Mouse (Mus musculus): ENCODE data around the gene Igfbp2. TPM values are rescaled to one million over a fixed set of nuclear protein-coding genes. Genes with fewer than 3 reads are reported as not detected.

The Igfbp2 gene
- polyA plus RNA-seq, 1 experiment from 2014 or later = 473 TPM

DNA sequence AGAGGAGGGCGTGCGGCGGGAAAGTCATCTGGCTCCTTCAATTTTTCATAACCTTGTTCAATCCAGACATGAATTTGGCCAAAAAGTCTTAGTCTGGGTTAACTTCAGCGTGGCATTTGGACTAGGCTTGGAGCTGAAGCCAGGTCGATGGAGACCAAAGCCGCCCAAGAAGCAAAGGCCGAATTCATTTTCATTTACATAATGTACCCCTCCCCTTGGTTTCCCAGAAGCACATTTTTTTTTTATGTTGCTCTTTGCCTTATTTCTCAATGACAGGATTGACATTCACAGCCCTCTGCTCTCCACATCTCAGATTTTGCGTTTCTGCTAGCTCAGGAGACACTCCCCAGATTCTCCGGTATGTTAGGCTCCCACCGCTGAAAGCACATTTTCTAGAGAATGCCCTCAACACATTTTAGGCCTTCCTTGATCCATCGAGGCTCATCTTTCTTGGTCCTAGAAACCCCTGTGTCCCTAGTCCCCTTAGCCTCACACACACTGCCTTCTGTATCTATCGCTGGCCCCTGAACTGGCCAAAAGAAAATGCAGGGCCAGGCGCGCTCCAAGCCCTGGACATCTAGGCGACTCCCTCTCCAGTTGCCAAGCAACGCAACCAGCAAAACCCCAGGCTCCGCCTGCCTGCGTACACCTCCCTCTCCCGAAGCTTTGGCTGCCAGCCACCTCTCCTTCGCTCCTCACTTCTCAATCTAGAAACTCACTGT lies 46.5 kb downstream of the Igfbp2 start:
- peak overlapping the region; percentile 66 for H3K9ac ChIP-seq
- peak; percentile 51 for ATAC-seq (ENCODE audit: low FRiP score)
- H3K4me1 ChIP-seq (replicated peaks; ENCODE audit: control insufficient read depth, insufficient read depth, low read length) = peaks cover 46% of the 10 kb centered on the region
- peak; percentile 86 for DNase-seq (ENCODE audit: low spot score)
- H3K27me3 ChIP-seq (ENCODE audit: control insufficient read depth, insufficient read depth, low read length) = peaks cover 28% of the 10 kb centered on the region; the same call in 1 of the 2 replicates
- under 1% methylated on average over 20 of the region's 20 CpGs for WGBS
- H3K36me3 ChIP-seq (replicated peaks; ENCODE audit: control insufficient read depth, insufficient read depth) = no peaks in the 10 kb centered on the region
- peak overlapping the region; percentile 84 for H3K27ac ChIP-seq
- H3K4me2 ChIP-seq (replicated peaks) = peak overlapping the region; percentile 96
- H3K4me3 ChIP-seq (replicated peaks; ENCODE audit: low read length) = peak overlapping the region; percentile 52
- no peaks in the 10 kb centered on the region for H3K9me3 ChIP-seq (ENCODE audit: control insufficient read depth, low read length)

DNA sequence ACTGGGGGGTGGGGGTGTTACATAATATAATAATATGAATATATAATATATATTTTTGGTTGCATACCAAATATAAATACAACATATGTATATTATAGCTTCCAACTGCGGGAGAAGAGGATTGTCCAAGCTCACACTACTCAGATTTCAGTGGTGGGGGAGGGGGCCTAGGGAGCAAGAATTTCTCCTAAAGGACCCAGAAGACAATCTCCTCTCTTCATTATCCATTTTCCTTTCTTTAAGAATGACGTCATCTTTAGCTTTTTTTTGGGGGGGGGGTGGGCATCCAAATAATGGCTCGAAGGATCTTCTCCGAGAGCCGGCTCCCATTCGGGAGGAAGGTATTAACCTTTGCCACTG lies 47.0 kb downstream of the Igfbp2 start:
- under 1% methylated on average over 6 of the region's 6 CpGs for WGBS
- DNase-seq (ENCODE audit: low spot score) = no peak
- Histone ChIP-seq H3K27ac (peak overlapping the region; percentile 84), H3K9me3 (ENCODE audit: control insufficient read depth, low read length) (no peaks in the 10 kb centered on the region), H3K27me3 (ENCODE audit: control insufficient read depth, insufficient read depth, low read length) (peaks cover 28% of the 10 kb centered on the region; the same call in 1 of the 2 replicates), H3K4me1 (replicated peaks; ENCODE audit: control insufficient read depth, insufficient read depth, low read length) (peaks cover 48% of the 10 kb centered on the region), H3K4me2 (replicated peaks) (peak overlapping the region; percentile 96), H3K4me3 (replicated peaks; ENCODE audit: low read length) (peak overlapping the region; percentile 52), H3K9ac (peak overlapping the region; percentile 66), H3K36me3 (replicated peaks; ENCODE audit: control insufficient read depth, insufficient read depth) (no peaks in the 10 kb centered on the region)
- ATAC-seq (ENCODE audit: low FRiP score) = peak; percentile 25; the same call in 1 of the 2 replicates

DNA sequence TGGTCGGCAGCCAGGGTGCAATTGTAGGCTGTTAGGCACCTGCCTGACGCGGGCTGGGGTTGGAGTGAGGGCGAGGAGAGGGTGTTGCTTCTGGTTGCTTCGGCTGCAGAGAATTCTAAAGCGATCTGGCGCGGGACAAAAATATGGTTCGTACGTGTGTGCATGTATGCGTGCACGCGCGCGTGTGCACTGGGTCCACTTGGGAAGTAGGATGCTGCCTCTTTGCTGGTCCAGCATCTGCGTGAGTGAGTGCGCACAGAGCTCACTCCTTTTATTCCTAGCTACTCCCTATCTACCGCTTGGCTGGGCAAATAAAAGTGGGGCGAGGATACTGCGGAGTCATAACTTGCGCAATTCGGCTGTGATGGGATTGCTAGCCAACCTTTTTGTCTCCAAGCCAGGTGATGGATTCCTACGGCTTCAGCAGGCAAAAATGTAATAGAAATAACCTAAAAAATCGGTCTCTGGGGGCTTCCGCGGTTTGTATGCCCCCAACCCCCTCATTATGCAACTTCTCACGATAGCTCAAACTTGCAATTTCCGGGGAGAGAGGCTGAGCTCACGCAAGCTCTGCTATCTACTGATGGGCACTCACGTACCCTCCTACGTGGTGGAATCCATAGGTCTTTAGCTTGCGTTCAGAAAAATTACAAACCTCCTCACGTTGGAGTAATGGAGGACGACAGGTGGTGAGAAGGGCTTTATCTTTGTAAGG lies 47.6 kb downstream of the Igfbp2 start:
- H3K9ac ChIP-seq = peak overlapping the region; percentile 66
- WGBS = under 1% methylated on average over 34 of the region's 34 CpGs
- ATAC-seq (ENCODE audit: low FRiP score) (peak; percentile 13; the same call in 1 of the 2 replicates), DNase-seq (ENCODE audit: low spot score) (peak; percentile 73)
- peak overlapping the region; percentile 96 for H3K4me2 ChIP-seq (replicated peaks)
- H3K9me3 ChIP-seq (ENCODE audit: control insufficient read depth, low read length) = no peaks in the 10 kb centered on the region
- H3K4me3 ChIP-seq (replicated peaks; ENCODE audit: low read length) = peak overlapping the region; percentile 52
- H3K27me3 ChIP-seq (ENCODE audit: control insufficient read depth, insufficient read depth, low read length) = peaks cover 29% of the 10 kb centered on the region; the same call in 1 of the 2 replicates
- H3K36me3 ChIP-seq (replicated peaks; ENCODE audit: control insufficient read depth, insufficient read depth) = no peaks in the 10 kb centered on the region
- peaks cover 48% of the 10 kb centered on the region for H3K4me1 ChIP-seq (replicated peaks; ENCODE audit: control insufficient read depth, insufficient read depth, low read length)
- peak overlapping the region; percentile 84 for H3K27ac ChIP-seq

DNA sequence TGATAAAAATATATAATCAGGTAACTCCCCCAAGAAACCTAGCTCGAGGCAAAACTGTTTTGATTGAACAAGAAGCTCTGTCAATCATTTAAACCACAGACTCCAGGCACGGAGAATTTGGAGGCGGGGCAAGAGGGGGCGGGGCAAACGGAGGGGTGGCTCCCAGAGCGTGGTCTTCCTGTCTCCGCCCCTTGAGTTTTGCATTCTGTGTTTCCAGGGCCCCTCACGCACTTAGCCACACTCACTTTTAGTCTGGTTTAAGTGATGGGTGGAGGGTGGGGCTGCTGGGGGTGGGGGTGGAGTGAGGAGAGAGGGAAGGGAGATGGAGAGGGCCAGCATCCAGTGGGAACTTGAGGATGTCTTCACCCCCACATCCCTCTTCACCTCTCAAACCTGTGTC lies 48.2 kb downstream of the Igfbp2 start:
- ATAC-seq (ENCODE audit: low FRiP score) = peak; percentile 51; the same call in 1 of the 2 replicates
- H3K4me1 ChIP-seq (replicated peaks; ENCODE audit: control insufficient read depth, insufficient read depth, low read length) = peaks cover 48% of the 10 kb centered on the region

DNA sequence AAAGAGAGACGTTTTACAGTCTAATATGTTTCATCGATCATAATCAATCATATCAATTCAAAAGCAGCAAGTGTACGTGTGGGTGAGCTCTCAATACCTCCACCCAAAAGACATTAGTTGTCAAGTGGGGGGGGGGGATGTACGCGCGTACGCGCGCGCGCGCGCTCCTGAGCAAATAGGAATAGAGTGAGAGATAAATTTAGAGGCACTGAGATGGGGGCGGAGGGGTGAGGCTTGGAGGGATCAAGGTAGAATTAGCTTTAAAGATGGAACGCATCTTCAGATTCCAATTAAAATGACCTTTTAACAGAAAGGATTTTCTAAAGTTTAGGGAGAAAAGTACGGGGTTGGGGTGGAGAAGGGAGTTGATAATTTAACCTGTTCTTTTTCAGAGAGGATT lies 48.8 kb downstream of the Igfbp2 start:
- H3K9ac ChIP-seq = peak overlapping the region; percentile 68
- peak overlapping the region; percentile 96 for H3K4me2 ChIP-seq (replicated peaks)
- H3K27me3 ChIP-seq (ENCODE audit: control insufficient read depth, insufficient read depth, low read length) = peaks cover 33% of the 10 kb centered on the region; the same call in 1 of the 2 replicates
- peaks cover 48% of the 10 kb centered on the region for H3K4me1 ChIP-seq (replicated peaks; ENCODE audit: control insufficient read depth, insufficient read depth, low read length)
- H3K9me3 ChIP-seq (ENCODE audit: control insufficient read depth, low read length) = no peaks in the 10 kb centered on the region
- no peaks in the 10 kb centered on the region for H3K36me3 ChIP-seq (replicated peaks; ENCODE audit: control insufficient read depth, insufficient read depth)
- ATAC-seq (ENCODE audit: low FRiP score) = no peak
- DNase-seq (ENCODE audit: low spot score) = no peak
- 1% methylated on average over 16 of the region's 16 CpGs for whole genome bisulfite sequencing
- peak overlapping the region; percentile 52 for H3K4me3 ChIP-seq (replicated peaks; ENCODE audit: low read length)
- peak overlapping the region; percentile 76; the same call in 1 of the 2 replicates for H3K27ac ChIP-seq

More for the DNA sequence above, 48.2 kb downstream of the Igfbp2 start:
- Histone ChIP-seq H3K27me3 (ENCODE audit: control insufficient read depth, insufficient read depth, low read length) (peaks cover 33% of the 10 kb centered on the region; the same call in 1 of the 2 replicates), H3K27ac (no peak overlapping the region; the same call in 1 of the 2 replicates), H3K4me3 (replicated peaks; ENCODE audit: low read length) (peak overlapping the region; percentile 52), H3K36me3 (replicated peaks; ENCODE audit: control insufficient read depth, insufficient read depth) (no peaks in the 10 kb centered on the region), H3K4me2 (replicated peaks) (peak overlapping the region; percentile 96), H3K9me3 (ENCODE audit: control insufficient read depth, low read length) (no peaks in the 10 kb centered on the region), H3K9ac (peak overlapping the region; percentile 66; the same call in 1 of the 2 replicates)
- peak; percentile 82 for DNase-seq (ENCODE audit: low spot score)
- WGBS = under 1% methylated on average over 8 of the region's 8 CpGs

DNA sequence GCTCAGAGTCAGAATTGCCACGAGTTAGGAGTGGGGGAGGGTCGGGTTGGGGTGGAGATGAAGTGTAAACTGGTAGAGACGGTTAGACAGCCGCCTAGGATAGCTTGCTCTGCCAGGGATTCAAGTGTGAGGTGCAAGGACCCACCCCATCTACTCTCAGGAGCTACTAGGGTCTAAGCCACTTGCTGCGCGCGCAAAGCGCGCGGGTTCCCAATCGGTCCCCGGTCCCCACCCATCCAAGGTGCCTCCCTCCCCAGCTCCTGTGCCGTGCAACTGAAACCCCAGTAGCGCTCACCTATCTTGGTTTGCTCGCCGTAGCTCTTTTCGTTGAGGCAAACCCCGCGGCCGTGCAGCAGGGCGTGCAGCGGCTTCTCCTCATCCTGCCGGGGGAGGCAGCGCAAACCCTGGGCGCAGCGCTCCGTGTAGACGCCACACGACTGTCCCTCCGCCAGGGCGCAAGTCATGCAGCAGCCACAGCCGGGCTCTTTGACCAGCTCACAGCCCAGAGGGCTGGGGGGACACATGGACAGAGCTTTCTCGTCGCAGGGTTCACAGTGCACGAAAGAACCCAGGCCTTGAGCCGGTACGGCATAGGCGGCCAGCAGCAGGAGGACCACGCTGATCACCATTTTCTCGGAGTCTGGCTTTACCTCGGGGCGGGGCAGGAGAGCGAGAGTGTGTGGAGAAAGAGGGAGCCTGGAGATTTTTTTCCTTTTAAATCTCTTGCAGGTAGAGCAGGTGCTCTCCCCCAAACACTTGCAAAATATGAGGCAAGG lies 49.4 kb downstream of the Igfbp2 start:
- Histone ChIP-seq H3K36me3 (replicated peaks; ENCODE audit: control insufficient read depth, insufficient read depth) (no peaks in the 10 kb centered on the region), H3K4me1 (replicated peaks; ENCODE audit: control insufficient read depth, insufficient read depth, low read length) (peaks cover 53% of the 10 kb centered on the region), H3K4me3 (replicated peaks; ENCODE audit: low read length) (peak overlapping the region; percentile 52), H3K27me3 (ENCODE audit: control insufficient read depth, insufficient read depth, low read length) (peaks cover 33% of the 10 kb centered on the region; the same call in 1 of the 2 replicates), H3K9me3 (ENCODE audit: control insufficient read depth, low read length) (no peaks in the 10 kb centered on the region), H3K27ac (peak overlapping the region; percentile 76), H3K9ac (peak overlapping the region; percentile 68), H3K4me2 (replicated peaks) (peak overlapping the region; percentile 96)
- WGBS = under 1% methylated on average over 43 of the region's 43 CpGs
- ATAC-seq (ENCODE audit: low FRiP score) (no peak), DNase-seq (ENCODE audit: low spot score) (peak; percentile 57)

DNA sequence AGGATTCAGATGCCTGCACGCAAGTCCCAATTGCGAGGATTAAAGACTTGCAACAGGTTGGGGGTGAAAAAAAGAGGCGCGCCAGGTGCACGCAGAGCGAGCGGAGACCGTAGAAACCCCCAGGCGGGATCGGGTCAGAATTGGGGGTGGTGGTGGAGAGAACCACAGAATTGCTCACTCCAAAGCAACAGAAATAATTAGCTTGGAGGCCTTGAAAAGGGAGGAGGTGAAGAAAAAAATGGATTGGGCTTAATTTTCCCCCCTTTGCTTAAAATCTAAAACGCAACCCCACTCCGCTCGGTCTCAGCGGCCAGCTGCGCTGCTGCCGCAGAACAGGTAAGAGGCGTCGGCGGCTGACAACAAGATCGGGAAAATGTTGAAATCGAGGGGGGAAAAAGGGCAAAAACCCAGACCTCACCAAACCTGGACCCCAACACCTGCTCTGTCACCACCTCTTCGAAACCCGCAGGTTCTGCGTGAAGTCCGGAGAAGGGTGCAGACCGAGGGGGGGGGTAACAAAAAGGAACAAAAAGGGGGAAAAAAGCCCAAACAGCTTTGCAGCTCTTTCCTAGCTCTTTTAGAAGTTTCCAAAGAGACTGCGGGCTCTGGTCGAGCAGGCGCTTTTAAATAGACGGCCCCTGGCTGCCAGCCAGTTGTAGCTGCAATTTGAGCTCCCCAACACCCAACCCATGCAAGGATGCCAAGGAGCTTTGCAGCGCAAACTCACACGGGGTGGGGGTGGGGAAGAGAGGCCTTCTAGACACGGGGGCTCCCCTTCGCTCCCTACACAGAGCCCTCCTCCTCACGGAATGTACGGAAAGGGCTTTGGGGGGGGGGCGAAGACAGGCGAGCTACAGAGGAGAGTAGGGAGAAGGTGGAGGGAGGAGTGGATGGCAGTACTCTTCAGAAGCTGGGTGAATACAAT lies 50.2 kb downstream of the Igfbp2 start, which contains the start of gene Igfbp5:
Gene Igfbp5 (minus strand): TSS at position 598 of the 925 bp plus-strand sequence.
- peaks cover 33% of the 10 kb centered on the region; the same call in 1 of the 2 replicates for H3K27me3 ChIP-seq (ENCODE audit: control insufficient read depth, insufficient read depth, low read length)
- WGBS = under 1% methylated on average over 38 of the region's 38 CpGs

DNA sequence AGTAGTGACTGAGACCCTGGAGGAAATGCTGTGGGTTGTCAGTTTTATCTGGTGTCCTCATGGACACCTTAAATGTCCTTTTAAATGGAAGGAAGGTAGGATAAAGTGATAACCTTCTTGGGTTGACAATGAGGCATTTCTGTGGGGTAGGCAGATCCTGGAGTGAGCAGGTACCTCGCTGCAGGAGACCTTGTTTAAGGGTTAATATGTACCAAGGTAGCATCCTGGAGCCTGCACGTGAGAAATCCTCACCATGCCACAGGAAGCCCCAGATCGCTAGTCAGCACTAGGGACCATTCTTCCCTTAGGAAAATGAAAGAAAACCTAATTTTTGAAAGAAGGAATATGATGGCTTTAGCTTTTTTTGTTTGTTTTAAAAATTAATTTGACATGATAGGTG lies 51.4 kb downstream of the Igfbp2 start:
- DNase-seq (ENCODE audit: low spot score) (no peak), ATAC-seq (ENCODE audit: low FRiP score) (no peak)
- 6% methylated on average over 3 of the region's 3 CpGs for WGBS
- Histone ChIP-seq H3K4me2 (replicated peaks) (peak overlapping the region; percentile 96), H3K9me3 (ENCODE audit: control insufficient read depth, low read length) (no peaks in the 10 kb centered on the region), H3K4me3 (replicated peaks; ENCODE audit: low read length) (peak overlapping the region; percentile 52; the same call in 1 of the 2 replicates), H3K9ac (no peak overlapping the region), H3K36me3 (replicated peaks; ENCODE audit: control insufficient read depth, insufficient read depth) (no peaks in the 10 kb centered on the region), H3K4me1 (replicated peaks; ENCODE audit: control insufficient read depth, insufficient read depth, low read length) (peaks cover 44% of the 10 kb centered on the region), H3K27me3 (ENCODE audit: control insufficient read depth, insufficient read depth, low read length) (peaks cover 33% of the 10 kb centered on the region; the same call in 1 of the 2 replicates), H3K27ac (no peak overlapping the region)

More for the DNA sequence above, 50.2 kb downstream of the Igfbp2 start, which contains the start of gene Igfbp5:
- DNase-seq (ENCODE audit: low spot score) (peak; percentile 79), ATAC-seq (ENCODE audit: low FRiP score) (peak; percentile 49; the same call in 1 of the 2 replicates)
- no peaks in the 10 kb centered on the region for H3K36me3 ChIP-seq (replicated peaks; ENCODE audit: control insufficient read depth, insufficient read depth)
- H3K27ac ChIP-seq = peak within 1 kb of the TSS; percentile 76
- H3K9me3 ChIP-seq (ENCODE audit: control insufficient read depth, low read length) = no peaks in the 10 kb centered on the region
- H3K9ac ChIP-seq = peak within 1 kb of the TSS; percentile 68
- peak within 1 kb of the TSS; percentile 52 for H3K4me3 ChIP-seq (replicated peaks; ENCODE audit: low read length)
- H3K4me1 ChIP-seq (replicated peaks; ENCODE audit: control insufficient read depth, insufficient read depth, low read length) = peaks cover 55% of the 10 kb centered on the region
- peak within 1 kb of the TSS; percentile 96 for H3K4me2 ChIP-seq (replicated peaks)

All from hindbrain, embryonic 14.5 days (tissue).